Mouse (Mus musculus) CD4-positive naive resting alpha-beta T cell, adult 76 days (primary cell): ENCODE data around the gene Asic3. TPM values are rescaled to one million over a fixed set of nuclear protein-coding genes. Genes with fewer than 3 reads are reported as not detected.

Source experiments
- total RNA-seq: library from RNA; stranded (reverse); gene quantifications from one replicate; pipeline ENCODE4 v1.2.4, GENCODE M21; 2023

Asic3 gene
- total RNA-seq: 0.41 TPM

DNA sequence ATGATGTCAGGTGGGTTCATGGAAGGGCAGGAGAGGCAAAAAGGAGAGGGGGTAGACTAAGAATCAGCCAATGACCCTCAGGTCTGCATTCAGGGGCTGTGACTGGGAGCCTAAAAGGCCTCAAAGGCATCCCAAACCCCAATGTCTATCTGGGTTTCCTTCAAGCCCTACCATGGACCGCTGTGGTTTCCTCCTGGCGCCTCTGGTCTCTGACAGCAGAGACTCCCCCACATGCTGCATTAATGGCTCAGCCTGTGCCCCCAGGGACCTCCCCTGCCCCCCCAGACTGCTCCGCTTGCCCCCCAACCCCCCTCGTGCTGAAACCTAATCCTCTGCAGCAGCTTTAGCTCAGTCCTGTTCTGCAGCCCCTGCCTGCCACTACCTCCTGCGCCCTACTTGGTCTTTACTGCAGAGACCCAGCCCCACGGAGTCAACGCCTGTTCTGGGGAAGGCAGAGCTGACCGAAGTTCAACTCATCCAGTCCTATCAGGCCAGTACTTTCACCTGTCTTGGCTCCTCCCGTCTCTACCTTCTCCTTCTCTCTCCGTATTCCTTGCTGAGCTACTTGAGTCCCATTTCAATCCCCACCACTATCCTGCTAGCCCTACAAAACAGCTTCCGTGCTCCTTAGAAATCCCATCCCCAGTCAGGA, at the start of gene Asic3:
Gene Asic3, plus strand, starts transcription at position 351 of the 652 bp plus-strand sequence.

DNA sequence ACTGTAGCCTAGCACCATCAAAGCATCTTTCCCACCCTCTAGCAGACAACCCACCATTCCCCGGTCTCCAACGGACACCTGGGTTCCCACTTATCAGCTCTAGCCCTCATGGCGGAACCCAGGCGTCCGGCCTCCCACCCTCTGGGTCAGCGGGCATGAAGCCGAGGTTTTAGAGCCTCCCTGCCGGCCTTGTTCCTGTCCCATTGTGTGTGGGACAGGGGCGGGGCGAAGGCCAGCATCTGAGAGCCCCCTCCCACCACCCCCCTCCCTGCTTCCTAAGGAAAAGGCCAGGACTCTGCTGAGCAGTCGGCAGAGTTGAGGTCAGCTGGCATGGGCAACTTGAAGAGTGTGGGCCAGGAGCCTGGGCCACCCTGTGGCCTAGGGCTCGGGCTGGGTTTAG, 48.7 kb upstream of the Asic3 start, which contains the start of gene Nos3:
Gene Nos3, plus strand, starts transcription at position 303 of the 400 bp plus-strand sequence.

DNA sequence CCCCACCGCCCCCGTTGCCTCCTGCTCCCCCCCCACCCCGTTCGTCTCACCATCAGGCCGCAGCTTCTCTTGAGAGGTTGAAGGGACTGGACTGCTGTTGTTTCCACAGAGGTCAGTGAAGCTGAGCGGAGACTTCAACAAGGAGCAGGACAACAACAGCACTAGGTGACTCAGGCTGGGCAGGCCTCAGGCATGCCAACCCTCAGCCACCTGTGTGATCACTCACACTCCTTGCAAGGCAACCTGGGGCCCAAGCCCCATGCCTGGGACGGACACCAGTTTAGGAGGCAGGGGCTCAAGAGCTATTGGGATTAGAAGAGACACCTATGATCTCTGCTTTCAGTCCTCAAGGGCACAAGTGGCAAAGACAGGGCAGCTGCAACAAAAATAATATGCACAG, 21.3 kb upstream of the Asic3 start, which contains the start of gene Atg9b:
Gene Atg9b, minus strand, starts transcription at position 280 of the 400 bp plus-strand sequence.

DNA sequence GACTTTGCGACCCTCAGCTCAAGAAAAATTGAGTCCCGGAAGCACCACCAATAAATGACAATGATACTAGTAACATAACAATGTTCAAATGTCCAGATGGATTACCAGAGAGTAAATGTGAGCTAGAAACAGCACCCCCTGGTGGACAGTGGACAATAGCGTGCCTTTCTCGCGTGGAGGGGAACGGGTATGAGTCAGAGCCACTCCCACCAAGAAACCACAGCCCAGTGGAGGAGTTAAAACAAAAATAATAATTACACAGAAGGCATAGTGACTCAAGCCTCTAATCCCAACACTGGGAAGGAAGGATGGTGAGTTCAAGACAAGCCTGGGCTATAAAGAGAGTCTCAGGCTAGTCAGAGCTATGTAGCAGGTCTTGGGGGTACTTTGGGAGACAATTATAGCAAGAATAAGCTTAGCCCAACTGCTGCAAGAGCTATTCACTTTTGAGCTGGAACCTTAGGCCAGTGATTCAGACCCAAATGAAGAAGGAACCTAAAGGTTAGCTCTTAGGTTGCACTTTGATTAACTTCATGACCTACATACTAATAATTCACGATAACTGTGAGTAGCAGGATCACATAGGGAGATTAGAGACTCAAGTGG, 19.7 kb upstream of the Asic3 start, which contains the start of gene Abcb8:
Gene Abcb8, plus strand, starts transcription at position 272 of the 606 bp plus-strand sequence.

DNA sequence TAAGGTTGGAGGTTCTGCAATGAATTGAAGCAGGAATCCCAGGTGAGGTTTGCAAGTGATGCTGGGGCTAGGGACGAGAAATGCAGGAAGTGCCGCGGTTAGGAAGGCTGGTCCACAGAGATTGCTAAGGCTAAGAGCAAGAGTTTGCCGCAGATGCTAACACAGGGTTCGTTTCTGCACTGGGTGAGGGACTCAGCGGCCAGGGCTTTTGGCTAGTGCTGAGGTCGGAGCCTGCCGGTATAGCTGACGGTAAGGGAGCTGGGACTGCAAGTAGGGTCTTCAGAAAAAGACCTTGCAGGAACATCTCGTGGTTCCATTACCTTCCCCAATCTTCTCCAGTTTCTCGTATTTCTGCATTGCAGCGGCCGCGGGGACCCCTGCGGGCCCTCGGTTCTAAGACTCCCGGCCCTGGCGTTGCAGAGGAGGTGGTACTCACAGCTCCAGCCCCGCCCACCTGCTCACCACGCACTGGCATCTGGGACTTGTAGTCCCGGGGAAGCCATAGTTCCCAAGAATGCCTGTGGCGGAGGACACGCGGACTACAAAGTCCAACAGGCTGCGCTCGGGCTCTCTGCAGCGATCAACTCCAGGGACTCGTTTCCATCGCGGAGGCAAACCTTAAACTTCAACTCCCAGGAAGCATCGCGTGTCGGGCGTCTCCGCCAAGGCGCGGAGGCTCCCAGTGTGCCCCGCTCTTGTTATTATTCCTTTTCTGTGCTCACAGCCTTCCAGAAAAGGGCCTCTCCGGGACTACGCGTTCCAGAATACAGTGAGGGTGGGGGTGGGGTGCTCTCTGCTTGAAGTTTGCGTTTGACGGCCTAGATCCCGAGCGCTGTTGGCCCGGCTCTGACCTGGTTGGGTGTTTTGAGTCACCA, 10.2 kb downstream of the Asic3 start, which contains the start of the genes Cdk5 and Slc4a2:
Gene Cdk5, minus strand, starts transcription at position 402 of the 875 bp plus-strand sequence.
Gene Slc4a2, plus strand, starts transcription at position 709 of the 875 bp plus-strand sequence.

DNA sequence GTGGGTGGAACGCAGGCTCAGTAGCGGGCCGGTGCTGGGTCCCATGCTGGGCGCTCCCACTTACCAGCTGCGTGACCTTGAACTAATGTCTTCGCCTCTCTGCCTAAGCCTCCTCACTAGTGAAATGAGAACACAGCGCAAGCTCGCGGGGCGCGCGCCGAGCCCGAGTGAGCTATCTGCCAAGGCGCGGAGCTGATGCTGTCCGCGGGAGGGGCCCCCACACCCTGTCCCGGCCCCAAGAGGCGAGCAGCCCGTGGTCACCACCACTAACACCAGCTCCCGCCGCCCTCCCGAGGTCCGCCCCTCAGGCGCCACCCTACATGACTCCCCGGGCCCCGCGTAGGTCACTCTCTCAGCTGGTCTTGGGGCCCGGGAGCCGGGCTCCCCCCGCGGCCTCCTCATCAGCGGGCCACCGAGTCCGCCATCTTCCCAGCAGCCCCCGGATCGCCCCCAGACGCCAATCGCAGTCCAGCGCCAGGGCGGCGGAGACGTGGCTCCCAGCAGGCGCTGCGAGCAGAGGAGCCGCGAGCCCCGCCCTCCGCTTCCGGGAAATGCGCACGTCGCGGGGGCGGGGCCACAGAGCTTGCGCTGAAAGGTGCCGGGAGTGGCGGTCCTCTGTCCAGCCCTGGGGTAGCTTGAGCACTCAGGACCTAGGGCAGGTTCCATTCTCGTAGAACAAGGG, 31.7 kb downstream of the Asic3 start, which contains the start of gene Fastk:
Gene Fastk, minus strand, starts transcription at position 542 of the 682 bp plus-strand sequence.

DNA sequence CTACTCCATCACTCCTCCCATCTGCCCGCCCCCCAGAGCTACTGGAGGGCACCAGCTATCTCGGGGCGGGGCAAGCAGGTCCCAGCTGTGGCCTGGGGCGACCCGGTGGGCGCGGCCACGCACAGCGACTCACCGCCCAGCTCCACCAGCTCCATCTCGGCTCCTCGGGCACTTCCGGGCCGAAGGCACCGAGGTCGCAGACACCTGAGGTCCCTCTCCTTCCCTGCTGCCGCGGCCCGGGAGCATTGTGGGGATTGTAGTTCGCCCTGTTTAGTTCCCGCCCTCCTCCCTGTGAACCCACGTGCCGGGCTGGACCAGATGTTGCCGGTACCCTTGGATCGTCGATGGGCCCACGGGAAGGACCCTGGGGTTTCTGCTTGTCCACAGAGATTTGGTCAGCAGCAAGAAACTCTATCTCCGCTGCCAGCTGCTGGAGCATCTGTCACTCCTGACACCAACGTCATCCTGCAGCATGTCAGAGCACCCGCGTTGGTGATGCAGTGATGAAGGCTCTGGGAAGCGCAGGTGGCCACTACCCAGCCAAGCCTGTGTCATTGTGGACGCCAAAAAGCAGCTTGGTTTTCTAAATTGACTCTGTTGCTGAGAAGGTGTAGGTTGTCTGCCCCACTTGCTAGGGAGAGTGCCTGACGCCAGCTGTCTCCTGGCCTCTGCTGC, 34.6 kb downstream of the Asic3 start, which contains the start of gene Tmub1:
Gene Tmub1, minus strand, starts transcription at position 231 of the 675 bp plus-strand sequence.

DNA sequence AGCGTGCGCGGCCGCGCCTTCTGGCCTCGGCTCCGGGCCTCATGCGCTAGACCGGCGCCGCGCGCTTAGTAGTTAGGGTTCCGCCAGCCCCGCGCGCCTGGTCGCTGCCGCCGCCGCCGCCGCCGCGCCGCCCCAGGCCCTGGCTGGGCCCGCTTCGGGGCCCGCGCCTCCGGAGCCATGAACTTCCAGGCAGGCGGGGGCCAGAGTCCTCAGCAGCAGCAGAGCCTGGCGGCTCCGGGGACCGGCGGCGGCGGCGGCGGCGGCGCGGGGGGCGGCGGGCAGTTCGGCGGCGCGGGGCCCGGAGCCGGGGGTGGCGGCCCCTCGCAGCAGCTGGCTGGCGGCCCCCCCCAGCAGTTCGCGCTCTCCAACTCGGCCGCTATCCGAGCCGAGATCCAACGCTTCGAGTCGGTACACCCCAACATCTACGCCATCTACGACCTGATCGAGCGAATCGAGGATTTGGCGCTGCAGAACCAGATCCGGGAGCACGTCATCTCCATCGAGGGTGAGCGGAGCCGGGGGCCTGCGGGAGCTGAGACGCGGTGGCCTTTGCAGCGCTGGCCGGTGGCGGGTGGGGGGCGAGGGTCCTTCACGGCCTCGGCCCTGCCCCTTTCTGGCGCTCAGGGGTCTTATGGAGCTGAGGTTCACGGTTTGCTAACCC, 39.0 kb downstream of the Asic3 start, which contains the start of gene Agap3:
Gene Agap3, plus strand, starts transcription at position 148 of the 661 bp plus-strand sequence.

Other genes starting within 250 kb of the Asic3 start
- 8.5 TPM for gene Nupl2, start 248.4 kb upstream of the Asic3 start, total RNA-seq
- gene Kcnh2, start 61.8 kb upstream of the Asic3 start, total RNA-seq: 8.0 TPM
- 0.15 TPM for gene Nos3, start 48.6 kb upstream of the Asic3 start, total RNA-seq
- gene Atg9b, start 21.2 kb upstream of the Asic3 start, total RNA-seq: 0.53 TPM
- 17.6 TPM for gene Abcb8, start 19.7 kb upstream of the Asic3 start, total RNA-seq
- gene Cdk5, start 10.1 kb downstream of the Asic3 start, total RNA-seq: 33.5 TPM
- gene Slc4a2, start 10.4 kb downstream of the Asic3 start, total RNA-seq: 53.7 TPM
- 74.5 TPM for gene Fastk, start 31.9 kb downstream of the Asic3 start, total RNA-seq
- 21.1 TPM for gene Tmub1, start 34.5 kb downstream of the Asic3 start, total RNA-seq
- gene Agap3, start 38.8 kb downstream of the Asic3 start, total RNA-seq: 88.7 TPM
- gene Gbx1, start 113.8 kb downstream of the Asic3 start, total RNA-seq: not detected
- not detected for gene Asb10, start 127.6 kb downstream of the Asic3 start, total RNA-seq
- gene 4931409K22Rik, start 143.4 kb downstream of the Asic3 start, total RNA-seq: not detected
- gene Abcf2, start 164.1 kb downstream of the Asic3 start, total RNA-seq: 42.8 TPM
- gene Chpf2, start 173.3 kb downstream of the Asic3 start, total RNA-seq: 28.8 TPM
- not detected for gene Smarcd3, start 211.0 kb downstream of the Asic3 start, total RNA-seq